Mouse (Mus musculus) MEL (cell line): ENCODE results near the gene Lrp11.

ENCODE experiments used
- CTCF ChIP-seq, 3 experiments: IDR thresholded peaks in 2 of 3; conservative IDR thresholded peaks in 1 of 3; 2 replicates each; pipeline ENCODE4 v1.5.1; 2011 to 2012; ENCODE audit warnings: low read length in 3 of 3, low read depth in 2 of 3, mild to moderate bottlenecking in 2 of 3, improper control_type of control experiment in 1 of 3, inconsistent platforms in 1 of 3, mixed read lengths in 1 of 3, moderate library complexity in 1 of 3; ENCODE audit not compliant: control insufficient read depth in 1 of 3, insufficient read depth in 1 of 3, poor library complexity in 1 of 3, severe bottlenecking in 1 of 3
- MEF2A ChIP-seq: IDR thresholded peaks from 2 replicates; pipeline ENCODE4 v1.6.1; 2014; ENCODE audit warnings: low read depth, mild to moderate bottlenecking, inconsistent platforms, low read length, improper control_type of control experiment; ENCODE audit not compliant: poor library complexity, insufficient replicate concordance, severe bottlenecking; ENCODE audit errors: extremely low read depth
- POLR2AphosphoS2 ChIP-seq: IDR thresholded peaks from 2 replicates; pipeline ENCODE4 v1.6.1; 2011; ENCODE audit warnings: low read length, improper control_type of control experiment
- ZNF384 ChIP-seq: IDR thresholded peaks from 2 replicates; pipeline ENCODE4 v1.6.1; 2012; ENCODE audit warnings: low read depth, mild to moderate bottlenecking, inconsistent platforms, low read length, improper control_type of control experiment

DNA sequence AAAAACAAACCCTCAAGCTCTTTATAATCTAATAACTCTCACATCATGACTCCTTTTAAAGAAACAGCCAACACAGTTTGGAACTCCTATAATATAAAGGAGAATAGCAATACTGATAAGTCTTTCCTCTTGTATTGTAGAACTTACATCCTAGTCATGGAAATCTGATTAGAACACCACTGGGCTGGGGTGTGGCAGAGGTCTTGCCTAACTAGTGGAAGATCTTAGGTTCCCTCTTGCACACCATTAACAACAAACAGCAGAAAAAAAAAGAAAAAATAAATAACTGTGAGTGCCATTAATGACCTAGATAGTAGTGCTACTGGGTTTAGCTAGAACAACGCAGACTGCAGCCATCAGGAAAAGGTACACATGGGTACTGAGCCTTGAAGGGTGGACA, 75.3 kb downstream of the Lrp11 start:
- TF ChIP-seq MEF2A = no peak
- TF ChIP-seq CTCF (IDR thresholded peaks at IDR 0.05 in 2 of 3, conservative IDR thresholded peaks at IDR 0.05 in 1 of 3; ENCODE audit: control insufficient read depth in 1 of 3, insufficient read depth in 1 of 3, low read depth in 2 of 3, low read length in 3 of 3, poor library complexity in 1 of 3, severe bottlenecking in 1 of 3) = no peak
- TF ChIP-seq ZNF384 = peak; percentile 63
- no peak for TF ChIP-seq POLR2AphosphoS2
